Mouse (Mus musculus) layer of hippocampus, adult 18-20 months (tissue): Measurements from ENCODE around the gene Dusp22. TPM values are rescaled to one million over a fixed set of nuclear protein-coding genes. Genes with fewer than 3 reads are reported as not detected.

Experiments used
- DNase-seq, 2 experiments: peaks; one replicate each; pipeline ENCODE4 v3.0.0; 2022; ENCODE audit warnings: low spot score in 2 of 2
- total RNA-seq, 2 experiments: library from RNA; stranded (reverse); gene quantifications; 2 replicates each; pipeline ENCODE4 v1.2.3; 2021

The Dusp22 gene
- total RNA-seq, 2 experiments from 2014 or later: 23.7 to 25.6 TPM

GRCm38 (mm10) chr13:30668301-30668700 lies 8.5 kb downstream of the Dusp22 start:
- no peak for DNase-seq

GRCm38 (mm10) chr13:30669277-30669676 lies 9.5 kb downstream of the Dusp22 start:
- DNase-seq: no peak

- no peak for DNase-seq
Measured at GRCm38 (mm10) chr13:30673878-30674277, 14.1 kb downstream of the Dusp22 start.

GRCm38 (mm10) chr13:30678822-30679221 lies 19.0 kb downstream of the Dusp22 start:
- DNase-seq: no peak

- DNase-seq: no peak
Measured at GRCm38 (mm10) chr13:30681866-30682265, 22.1 kb downstream of the Dusp22 start.

- DNase-seq: no peak
Measured at GRCm38 (mm10) chr13:30682328-30682727, 22.5 kb downstream of the Dusp22 start.

- DNase-seq: no peak
Measured at GRCm38 (mm10) chr13:30684614-30685122, 24.9 kb downstream of the Dusp22 start.

- DNase-seq: no peak
Measured at GRCm38 (mm10) chr13:30685957-30686356, 26.2 kb downstream of the Dusp22 start.

GRCm38 (mm10) chr13:30688035-30688616 lies 28.3 kb downstream of the Dusp22 start:
- no peak for DNase-seq

- no peak for DNase-seq
Measured at GRCm38 (mm10) chr13:30689475-30689874, 29.7 kb downstream of the Dusp22 start.

- DNase-seq: no peak
Measured at GRCm38 (mm10) chr13:30691441-30692292, 31.9 kb downstream of the Dusp22 start.

- DNase-seq: no peak
Measured at GRCm38 (mm10) chr13:30692644-30693385, 33.0 kb downstream of the Dusp22 start.

- DNase-seq: no peak
Measured at GRCm38 (mm10) chr13:30695232-30695631, 35.4 kb downstream of the Dusp22 start.

- DNase-seq: no peak
Measured at GRCm38 (mm10) chr13:30695890-30696289, 36.1 kb downstream of the Dusp22 start.

GRCm38 (mm10) chr13:30697880-30698279 lies 38.1 kb downstream of the Dusp22 start:
- no peak for DNase-seq

- DNase-seq: no peak
Measured at GRCm38 (mm10) chr13:30702695-30703094, 42.9 kb downstream of the Dusp22 start.

GRCm38 (mm10) chr13:30704246-30705095 lies 44.7 kb downstream of the Dusp22 start:
- DNase-seq: no peak

GRCm38 (mm10) chr13:30711066-30711465 lies 51.3 kb downstream of the Dusp22 start:
- no peak for DNase-seq

GRCm38 (mm10) chr13:30711711-30712110 lies 51.9 kb downstream of the Dusp22 start:
- DNase-seq: no peak

- DNase-seq: no peak
Measured at GRCm38 (mm10) chr13:30712280-30712679, 52.5 kb downstream of the Dusp22 start.

- DNase-seq: no peak
Measured at GRCm38 (mm10) chr13:30713621-30714020, 53.8 kb downstream of the Dusp22 start.
